Mouse (Mus musculus): ENCODE results near the gene Sox30. TPM values are rescaled to one million over a fixed set of nuclear protein-coding genes. Genes with fewer than 3 reads are reported as not detected.

The Sox30 gene
- polyA plus RNA-seq, 1 experiment from 2014 or later = not detected

- Histone ChIP-seq H3K27ac (ENCODE audit: low read depth, low read length) (no peak overlapping the region), H3K27me3 (replicated peaks; ENCODE audit: control insufficient read depth, insufficient read depth, low read length) (no peaks in the 10 kb centered on the region), H3K36me3 (ENCODE audit: control insufficient read depth, insufficient read depth, low read length) (peaks cover 6% of the 10 kb centered on the region; the same call in 1 of the 2 replicates), H3K9me3 (ENCODE audit: control insufficient read depth, low read length) (no peaks in the 10 kb centered on the region), H3K4me1 (ENCODE audit: control insufficient read depth, insufficient read depth, low read depth, low read length) (peaks cover 11% of the 10 kb centered on the region), H3K4me2 (ENCODE audit: low read length) (no peak overlapping the region), H3K4me3 (ENCODE audit: low read length) (no peak overlapping the region), H3K9ac (ENCODE audit: low read depth, low read length) (no peak overlapping the region)
- 77% methylated on average over 4 of the region's 4 CpGs for WGBS
- ATAC-seq = no peak
Observed at GRCm38 (mm10) chr11:45946796-45947195, 33.3 kb upstream of the Sox30 start.

- H3K27me3 ChIP-seq (replicated peaks; ENCODE audit: control insufficient read depth, insufficient read depth, low read length) = no peaks in the 10 kb centered on the region
- H3K4me2 ChIP-seq (ENCODE audit: low read length) = no peak overlapping the region
- H3K9ac ChIP-seq (ENCODE audit: low read depth, low read length) = no peak overlapping the region
- peaks cover 6% of the 10 kb centered on the region; the same call in 1 of the 2 replicates for H3K36me3 ChIP-seq (ENCODE audit: control insufficient read depth, insufficient read depth, low read length)
- peaks cover 8% of the 10 kb centered on the region for H3K4me1 ChIP-seq (ENCODE audit: control insufficient read depth, insufficient read depth, low read depth, low read length)
- WGBS = 87% methylated on average over 2 of the region's 2 CpGs
- H3K27ac ChIP-seq (ENCODE audit: low read depth, low read length) = no peak overlapping the region
- no peaks in the 10 kb centered on the region for H3K9me3 ChIP-seq (ENCODE audit: control insufficient read depth, low read length)
- no peak for ATAC-seq
- no peak overlapping the region for H3K4me3 ChIP-seq (ENCODE audit: low read length)
Observed at GRCm38 (mm10) chr11:45947491-45947890, 32.6 kb upstream of the Sox30 start.

- Histone ChIP-seq H3K9ac (ENCODE audit: low read depth, low read length) (peak within 1 kb of the TSS; percentile 74), H3K4me1 (ENCODE audit: control insufficient read depth, insufficient read depth, low read depth, low read length) (peaks cover 3% of the 10 kb centered on the region; the same call in 1 of the 2 replicates), H3K4me3 (ENCODE audit: low read length) (peak within 1 kb of the TSS; percentile 72), H3K9me3 (ENCODE audit: control insufficient read depth, low read length) (no peaks in the 10 kb centered on the region), H3K27ac (ENCODE audit: low read depth, low read length) (peak within 1 kb of the TSS; percentile 81; the same call in 1 of the 2 replicates), H3K36me3 (ENCODE audit: control insufficient read depth, insufficient read depth, low read length) (peaks cover 4% of the 10 kb centered on the region; the same call in 1 of the 2 replicates), H3K27me3 (replicated peaks; ENCODE audit: control insufficient read depth, insufficient read depth, low read length) (no peaks in the 10 kb centered on the region), H3K4me2 (ENCODE audit: low read length) (peak within 1 kb of the TSS; percentile 60)
- peak; percentile 99 for ATAC-seq
- WGBS = under 1% methylated on average over 32 of the region's 32 CpGs
Observed at GRCm38 (mm10) chr11:45955127-45955627, 24.9 kb upstream of the Sox30 start, which contains the start of gene Thg1l. TSS of gene Thg1l (minus strand) at chr11:45955494.

GRCm38 (mm10) chr11:45959598-45959997 is 20.5 kb upstream of the Sox30 start:
- no peak overlapping the region for H3K27ac ChIP-seq (ENCODE audit: low read depth, low read length)
- no peaks in the 10 kb centered on the region for H3K36me3 ChIP-seq (ENCODE audit: control insufficient read depth, insufficient read depth, low read length)
- no peak overlapping the region for H3K9ac ChIP-seq (ENCODE audit: low read depth, low read length)
- H3K4me1 ChIP-seq (ENCODE audit: control insufficient read depth, insufficient read depth, low read depth, low read length) = peaks cover 2% of the 10 kb centered on the region; the same call in 1 of the 2 replicates
- H3K27me3 ChIP-seq (replicated peaks; ENCODE audit: control insufficient read depth, insufficient read depth, low read length) = no peaks in the 10 kb centered on the region
- WGBS = 74% methylated on average over 3 of the region's 3 CpGs
- no peak overlapping the region for H3K4me2 ChIP-seq (ENCODE audit: low read length)
- no peaks in the 10 kb centered on the region for H3K9me3 ChIP-seq (ENCODE audit: control insufficient read depth, low read length)
- ATAC-seq = no peak
- no peak overlapping the region for H3K4me3 ChIP-seq (ENCODE audit: low read length)

- Histone ChIP-seq H3K4me3 (ENCODE audit: low read length) (no peak overlapping the region), H3K4me1 (ENCODE audit: control insufficient read depth, insufficient read depth, low read depth, low read length) (no peaks in the 10 kb centered on the region), H3K36me3 (ENCODE audit: control insufficient read depth, insufficient read depth, low read length) (no peaks in the 10 kb centered on the region), H3K27me3 (replicated peaks; ENCODE audit: control insufficient read depth, insufficient read depth, low read length) (no peaks in the 10 kb centered on the region), H3K9ac (ENCODE audit: low read depth, low read length) (no peak overlapping the region), H3K27ac (ENCODE audit: low read depth, low read length) (no peak overlapping the region), H3K9me3 (ENCODE audit: control insufficient read depth, low read length) (no peaks in the 10 kb centered on the region), H3K4me2 (ENCODE audit: low read length) (no peak overlapping the region)
- ATAC-seq = no peak
- WGBS = 86% methylated on average over 5 of the region's 5 CpGs
Observed at GRCm38 (mm10) chr11:45960003-45960402, 20.1 kb upstream of the Sox30 start.

- Histone ChIP-seq H3K4me2 (ENCODE audit: low read length) (no peak overlapping the region), H3K4me1 (ENCODE audit: control insufficient read depth, insufficient read depth, low read depth, low read length) (no peaks in the 10 kb centered on the region), H3K27me3 (replicated peaks; ENCODE audit: control insufficient read depth, insufficient read depth, low read length) (no peaks in the 10 kb centered on the region), H3K4me3 (ENCODE audit: low read length) (no peak overlapping the region), H3K9me3 (ENCODE audit: control insufficient read depth, low read length) (no peaks in the 10 kb centered on the region), H3K9ac (ENCODE audit: low read depth, low read length) (no peak overlapping the region), H3K27ac (ENCODE audit: low read depth, low read length) (no peak overlapping the region), H3K36me3 (ENCODE audit: control insufficient read depth, insufficient read depth, low read length) (no peaks in the 10 kb centered on the region)
- no peak for ATAC-seq
- WGBS = 90% methylated on average over 4 of the region's 4 CpGs
Observed at GRCm38 (mm10) chr11:45966896-45967295, 13.2 kb upstream of the Sox30 start.

- no peak overlapping the region for H3K27ac ChIP-seq (ENCODE audit: low read depth, low read length)
- no peak for ATAC-seq
- H3K4me3 ChIP-seq (ENCODE audit: low read length) = no peak overlapping the region
- no peaks in the 10 kb centered on the region for H3K4me1 ChIP-seq (ENCODE audit: control insufficient read depth, insufficient read depth, low read depth, low read length)
- H3K9me3 ChIP-seq (ENCODE audit: control insufficient read depth, low read length) = no peaks in the 10 kb centered on the region
- H3K36me3 ChIP-seq (ENCODE audit: control insufficient read depth, insufficient read depth, low read length) = no peaks in the 10 kb centered on the region
- WGBS = 98% methylated on average over 3 of the region's 3 CpGs
- no peaks in the 10 kb centered on the region for H3K27me3 ChIP-seq (replicated peaks; ENCODE audit: control insufficient read depth, insufficient read depth, low read length)
- no peak overlapping the region for H3K9ac ChIP-seq (ENCODE audit: low read depth, low read length)
- no peak overlapping the region for H3K4me2 ChIP-seq (ENCODE audit: low read length)
Observed at GRCm38 (mm10) chr11:45968466-45968865, 11.6 kb upstream of the Sox30 start.

GRCm38 (mm10) chr11:45973635-45974034 is 6.5 kb upstream of the Sox30 start:
- Histone ChIP-seq H3K9ac (ENCODE audit: low read depth, low read length) (no peak overlapping the region), H3K9me3 (ENCODE audit: control insufficient read depth, low read length) (no peaks in the 10 kb centered on the region), H3K4me1 (ENCODE audit: control insufficient read depth, insufficient read depth, low read depth, low read length) (no peaks in the 10 kb centered on the region), H3K4me3 (ENCODE audit: low read length) (no peak overlapping the region), H3K27me3 (replicated peaks; ENCODE audit: control insufficient read depth, insufficient read depth, low read length) (no peaks in the 10 kb centered on the region), H3K27ac (ENCODE audit: low read depth, low read length) (no peak overlapping the region), H3K4me2 (ENCODE audit: low read length) (no peak overlapping the region), H3K36me3 (ENCODE audit: control insufficient read depth, insufficient read depth, low read length) (no peaks in the 10 kb centered on the region)
- WGBS = 81% methylated on average over 5 of the region's 5 CpGs
- no peak for ATAC-seq

- Histone ChIP-seq H3K36me3 (ENCODE audit: control insufficient read depth, insufficient read depth, low read length) (no peaks in the 10 kb centered on the region), H3K9ac (ENCODE audit: low read depth, low read length) (no peak overlapping the region), H3K27ac (ENCODE audit: low read depth, low read length) (no peak overlapping the region), H3K4me3 (ENCODE audit: low read length) (no peak overlapping the region), H3K4me1 (ENCODE audit: control insufficient read depth, insufficient read depth, low read depth, low read length) (no peaks in the 10 kb centered on the region), H3K4me2 (ENCODE audit: low read length) (no peak overlapping the region), H3K27me3 (replicated peaks; ENCODE audit: control insufficient read depth, insufficient read depth, low read length) (no peaks in the 10 kb centered on the region), H3K9me3 (ENCODE audit: control insufficient read depth, low read length) (no peaks in the 10 kb centered on the region)
- 88% methylated on average over 8 of the region's 8 CpGs for WGBS
- ATAC-seq = no peak
Observed at GRCm38 (mm10) chr11:45974466-45974865, 5.6 kb upstream of the Sox30 start.

Measured in hindbrain, embryonic 16.5 days (tissue).